Mouse (Mus musculus): ENCODE results near the gene Ralgps1.

Gene Ralgps1

GRCm38 (mm10) chr2:33280525-33280924, 90.8 kb downstream of the Ralgps1 start:
- DNase-seq (ENCODE audit: low read depth, low spot score) = no peak

DNA sequence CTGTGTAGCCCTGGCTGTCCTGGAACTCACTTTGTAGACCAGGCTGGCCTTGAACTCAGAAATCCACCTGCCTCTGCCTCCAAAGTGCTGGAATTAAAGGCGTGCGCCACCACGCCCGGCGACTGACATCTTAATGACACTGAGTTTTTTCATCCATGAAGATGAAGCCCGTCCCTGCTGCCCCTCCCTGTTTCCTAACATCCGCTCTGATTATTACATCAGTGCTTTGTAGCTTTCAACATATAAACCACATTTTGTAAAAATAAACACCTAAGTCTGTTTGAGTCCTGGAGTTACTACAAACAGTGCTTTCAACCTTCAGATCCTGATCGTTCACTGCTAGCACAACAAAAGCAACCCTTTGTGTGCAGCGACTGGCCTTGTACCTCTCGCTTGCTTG, 91.5 kb downstream of the Ralgps1 start:
- no peak for DNase-seq (ENCODE audit: low read depth, low spot score)

DNA sequence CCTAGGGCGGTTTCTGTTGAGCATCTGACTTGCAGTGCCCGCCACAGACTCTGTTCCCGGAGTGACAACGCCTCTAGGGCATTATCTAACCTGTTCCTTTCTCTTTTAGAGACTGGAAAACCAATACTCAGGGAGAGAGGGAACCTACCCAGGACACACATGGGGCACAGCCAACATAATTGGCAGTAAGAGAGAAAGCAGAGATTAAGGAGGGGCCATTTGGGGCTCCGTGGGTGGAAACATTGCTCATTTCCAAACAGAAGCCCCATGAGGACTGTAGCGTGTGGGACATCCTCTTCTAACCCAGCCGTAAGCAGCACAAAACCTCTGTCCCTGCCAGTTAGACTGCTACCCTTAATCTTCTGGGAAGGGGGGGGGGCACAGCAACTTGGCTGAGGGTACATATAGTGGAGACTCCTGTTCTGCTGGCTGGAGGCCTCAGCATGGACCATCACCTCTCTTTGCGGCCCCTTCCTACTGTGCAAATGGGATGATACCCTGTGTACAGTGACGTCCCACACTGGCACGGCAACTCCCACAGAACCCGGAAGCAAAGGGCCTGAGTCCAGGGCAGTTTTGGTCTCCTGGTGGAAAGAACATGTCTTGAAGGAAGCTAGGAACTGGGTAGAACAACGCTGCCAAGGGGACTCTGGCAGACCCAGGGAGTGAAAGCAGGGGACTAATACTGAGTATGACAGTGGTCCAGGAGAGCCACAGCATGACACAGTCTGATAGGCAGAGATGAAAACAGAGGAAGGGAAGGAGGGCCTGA, 96.4 kb downstream of the Ralgps1 start:
- DNase-seq (ENCODE audit: low read depth, low spot score) = no peak

DNA sequence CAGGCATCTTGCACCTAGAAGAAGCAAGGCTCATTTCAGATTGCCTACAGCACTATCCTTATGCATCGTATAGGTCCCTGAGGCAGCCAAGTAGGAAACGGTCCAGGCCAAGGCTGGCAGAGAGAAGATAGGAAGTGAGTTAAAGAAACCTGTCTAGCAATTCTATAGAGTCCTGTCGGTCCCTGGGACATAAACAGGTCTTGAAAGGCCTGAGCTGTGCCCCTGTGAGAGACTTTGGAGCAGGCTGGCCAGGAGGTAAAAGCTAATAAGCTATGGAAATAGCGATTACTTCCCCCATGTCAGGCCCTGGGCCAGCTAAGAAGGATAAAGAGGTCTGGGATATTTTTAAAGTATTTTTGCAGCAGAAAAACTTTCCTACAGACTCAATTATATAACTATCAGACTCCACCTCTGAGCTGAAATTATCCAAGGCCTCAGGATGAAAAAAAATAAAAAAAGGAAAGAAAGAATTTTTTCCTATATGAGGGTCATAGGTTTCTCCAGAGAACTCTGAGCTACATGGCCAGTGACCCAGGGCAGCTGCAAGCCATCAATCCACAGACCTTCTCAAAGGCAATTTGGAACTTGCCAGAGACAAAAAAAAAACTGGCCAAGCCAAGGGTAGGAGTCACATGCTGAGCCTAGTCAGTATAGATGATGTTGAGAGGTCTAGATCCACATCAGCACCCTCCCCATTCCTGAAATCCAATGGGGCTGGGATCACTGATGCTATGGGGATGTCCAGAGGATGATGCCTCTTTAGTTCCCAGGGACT, 98.4 kb downstream of the Ralgps1 start:
- DNase-seq (ENCODE audit: low read depth, low spot score) = no peak

DNA sequence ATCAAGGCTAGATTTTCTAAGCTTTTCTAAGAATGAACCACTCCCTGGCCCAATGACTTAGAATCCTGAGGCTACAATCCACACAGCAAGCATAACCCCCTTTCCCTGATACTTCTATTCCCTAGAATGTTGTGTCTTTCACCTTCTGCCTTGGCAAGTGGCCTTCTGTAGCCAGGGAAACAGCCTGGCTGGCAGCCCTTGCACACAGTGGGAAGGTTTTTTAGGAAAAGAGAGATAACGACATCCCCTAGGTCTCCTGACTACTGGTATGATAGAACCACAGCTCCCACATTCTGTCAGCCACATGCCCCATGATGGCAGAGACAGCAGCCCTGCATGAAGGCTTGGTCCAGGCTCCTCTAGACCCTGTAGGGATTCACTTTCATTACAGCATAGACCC, 99.8 kb downstream of the Ralgps1 start:
- DNase-seq (ENCODE audit: low read depth, low spot score) = no peak

DNA sequence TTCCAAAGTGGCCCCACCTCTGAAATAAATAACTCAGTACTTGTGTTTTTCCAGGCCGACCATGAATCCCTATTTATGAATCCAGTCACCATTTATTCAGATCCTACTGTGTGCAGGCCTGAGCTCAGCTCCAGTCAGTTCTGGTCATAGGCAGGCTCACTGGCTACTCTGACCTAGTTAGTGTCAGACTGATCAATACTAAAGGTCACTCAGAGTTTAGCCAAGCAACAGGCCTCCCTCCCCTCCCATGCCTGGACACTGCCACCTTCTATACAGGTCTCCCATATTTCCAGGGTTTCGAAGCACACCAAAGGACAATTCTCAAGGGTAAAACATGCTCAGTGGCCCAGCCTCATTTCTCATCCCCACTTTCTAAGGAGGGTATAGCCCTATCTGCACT, 100.7 kb downstream of the Ralgps1 start:
- DNase-seq (ENCODE audit: low read depth, low spot score) = no peak

- DNase-seq (ENCODE audit: low read depth, low spot score) = no peak
Observed at GRCm38 (mm10) chr2:33269132-33269493, 102.2 kb downstream of the Ralgps1 start.

DNA sequence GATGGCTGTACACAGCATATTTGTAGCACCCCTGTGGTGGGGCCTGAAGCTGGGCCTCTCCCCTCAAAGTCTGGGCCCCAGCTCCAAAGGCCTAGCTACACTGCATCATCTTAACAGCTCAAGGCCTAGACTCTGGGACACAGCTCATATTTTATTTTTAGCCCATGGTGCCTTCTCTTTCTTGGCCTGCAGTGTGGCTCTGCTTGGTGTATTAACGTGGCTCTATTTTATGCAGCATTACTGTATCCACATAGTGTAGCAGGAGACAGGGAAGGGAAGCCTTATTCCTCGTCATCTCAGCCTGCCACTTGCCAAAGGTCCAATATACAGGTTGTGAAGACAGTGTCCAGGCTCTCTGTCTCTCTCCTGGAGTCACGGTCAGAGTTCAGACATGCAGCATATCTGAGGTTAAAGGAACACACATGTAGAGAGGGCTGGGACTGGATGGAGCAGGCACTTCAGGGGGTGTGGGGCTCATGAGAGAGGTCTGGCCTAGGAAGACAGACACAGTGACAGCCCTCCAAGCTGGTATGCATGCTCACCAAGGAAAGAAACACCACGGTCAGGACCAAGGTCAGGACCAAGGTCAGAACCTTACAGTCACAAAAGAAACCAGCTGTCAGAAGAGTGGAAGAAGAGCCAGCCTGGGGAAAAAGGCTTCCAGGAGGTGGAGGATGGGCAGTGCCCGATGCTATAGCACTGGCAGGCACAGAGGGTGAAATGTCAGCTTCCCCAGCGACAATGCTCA, 102.7 kb downstream of the Ralgps1 start:
- no peak for DNase-seq (ENCODE audit: low read depth, low spot score)

GRCm38 (mm10) chr2:33267075-33267474, 104.2 kb downstream of the Ralgps1 start:
- no peak for DNase-seq (ENCODE audit: low read depth, low spot score)

- no peak for DNase-seq (ENCODE audit: low read depth, low spot score)
Observed at GRCm38 (mm10) chr2:33265793-33266192, 105.5 kb downstream of the Ralgps1 start.

DNA sequence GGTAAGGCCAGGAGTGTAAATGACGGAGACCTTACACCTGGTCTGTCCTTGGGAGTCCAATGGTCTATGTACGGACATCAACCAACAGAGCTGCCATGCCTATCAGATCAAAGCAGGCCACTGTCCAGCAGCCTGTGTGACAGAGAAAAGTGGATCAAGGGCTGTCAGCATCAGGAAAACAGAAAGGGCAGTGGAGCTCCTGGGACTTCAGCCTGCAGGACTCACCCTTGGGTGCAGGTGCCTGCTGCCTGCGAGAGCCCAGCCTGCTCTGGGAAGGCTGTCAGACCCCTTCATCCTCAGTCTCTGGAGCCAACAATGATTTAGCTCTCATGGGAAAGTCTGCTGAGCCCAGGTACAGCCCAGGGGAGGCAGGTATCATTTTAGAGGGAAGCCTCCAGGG, 109.8 kb downstream of the Ralgps1 start:
- DNase-seq (ENCODE audit: low read depth, low spot score) = no peak

- no peak for DNase-seq (ENCODE audit: low read depth, low spot score)
Observed at GRCm38 (mm10) chr2:33260772-33261171, 110.5 kb downstream of the Ralgps1 start.

DNA sequence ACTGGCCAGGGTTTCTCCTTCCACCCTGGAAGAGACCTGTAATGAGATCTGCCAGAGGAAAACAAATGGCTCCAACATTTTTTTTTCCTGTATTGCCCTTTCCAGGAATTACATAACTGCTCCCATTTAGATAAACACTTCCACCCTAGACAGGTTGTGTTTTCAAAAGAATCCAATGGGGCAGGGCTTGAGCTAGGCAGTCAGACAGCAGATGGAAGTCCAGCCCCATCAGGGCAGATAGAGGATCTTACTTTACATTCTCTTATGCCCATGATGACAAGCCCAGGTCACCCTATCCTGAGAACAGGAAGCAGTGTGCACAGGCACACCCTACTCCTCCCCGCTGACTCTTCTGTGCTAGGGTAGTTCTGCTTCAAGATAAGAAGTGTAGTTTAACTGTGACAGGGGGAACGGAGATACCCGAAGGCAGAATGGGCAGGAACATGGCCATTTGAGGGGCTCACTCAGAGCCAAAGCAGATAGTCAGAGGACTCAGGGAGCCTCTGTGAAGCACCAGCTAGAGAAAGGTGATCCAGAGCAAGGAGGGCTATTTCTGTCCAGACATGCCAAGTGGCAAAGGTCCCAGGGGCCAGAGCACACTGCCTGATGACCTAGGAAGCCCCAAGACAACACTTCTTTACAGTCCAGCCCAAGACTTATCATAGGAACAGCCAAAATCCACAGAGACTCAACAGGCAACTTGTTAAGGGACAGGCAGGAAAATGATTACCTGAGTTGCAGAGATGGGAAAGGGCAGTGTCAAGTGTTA, 114.3 kb downstream of the Ralgps1 start:
- DNase-seq (ENCODE audit: low read depth, low spot score) = no peak

DNA sequence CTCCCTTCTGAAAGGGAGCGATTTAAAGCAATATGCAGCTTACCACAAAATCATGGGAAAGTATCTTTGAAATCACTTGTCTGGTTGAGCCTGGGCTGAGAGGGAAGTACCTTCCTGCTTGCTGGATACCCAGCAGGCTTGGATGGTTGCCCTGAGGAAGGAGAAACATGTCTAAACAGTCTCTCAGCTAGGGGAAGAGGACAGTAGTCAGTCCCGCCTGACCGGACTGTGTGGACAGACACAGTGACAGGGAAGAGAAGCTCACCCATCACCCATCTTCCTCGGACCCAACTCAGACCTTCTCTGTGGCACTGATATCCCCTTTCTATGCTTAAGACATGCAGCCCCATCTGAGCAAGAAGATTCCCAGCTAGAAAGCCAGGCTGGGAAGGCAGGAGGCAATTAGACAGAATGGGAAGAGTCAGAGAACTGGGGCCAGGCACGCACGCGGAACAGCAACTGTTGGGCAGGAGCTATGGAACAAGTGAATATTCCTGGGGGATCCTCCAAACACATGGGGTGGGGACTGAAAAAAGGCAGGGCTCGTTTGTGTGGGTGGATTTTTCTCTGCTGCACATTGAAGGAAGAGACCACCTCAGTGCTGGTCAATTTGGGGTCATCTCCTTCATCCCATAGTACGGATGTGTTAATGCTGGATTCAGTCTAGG, 116.8 kb downstream of the Ralgps1 start:
- no peak for DNase-seq (ENCODE audit: low read depth, low spot score)

DNA sequence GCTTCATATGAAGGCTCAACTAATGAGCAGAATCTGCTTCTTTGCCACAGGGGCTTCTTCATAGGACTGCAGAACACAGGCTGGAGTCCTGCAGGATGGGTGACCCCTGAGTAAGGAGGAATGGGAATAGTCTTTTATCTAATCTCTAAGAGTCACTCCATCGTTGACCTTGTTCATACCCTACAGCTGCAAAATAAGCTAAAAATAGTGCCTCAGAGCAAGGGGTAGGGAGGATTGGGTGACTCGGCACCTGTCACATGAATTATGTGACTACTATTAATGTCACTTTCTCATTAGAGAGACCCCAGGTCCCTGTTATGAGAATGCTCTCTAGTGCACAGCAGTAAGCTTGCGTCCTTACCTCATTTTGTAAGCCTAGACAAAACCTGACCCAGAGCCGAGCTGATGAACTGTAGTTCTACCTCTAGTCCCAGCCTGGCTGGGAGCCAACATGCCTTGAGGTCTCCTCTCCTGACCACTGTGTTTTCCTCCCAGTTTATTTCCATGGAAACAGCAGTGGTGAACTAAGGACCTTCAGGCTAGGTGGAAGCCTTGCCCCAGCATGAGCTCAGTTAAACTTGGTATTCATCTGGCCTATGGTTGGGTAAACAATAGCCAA, 117.6 kb downstream of the Ralgps1 start:
- no peak for DNase-seq (ENCODE audit: low read depth, low spot score)

DNA sequence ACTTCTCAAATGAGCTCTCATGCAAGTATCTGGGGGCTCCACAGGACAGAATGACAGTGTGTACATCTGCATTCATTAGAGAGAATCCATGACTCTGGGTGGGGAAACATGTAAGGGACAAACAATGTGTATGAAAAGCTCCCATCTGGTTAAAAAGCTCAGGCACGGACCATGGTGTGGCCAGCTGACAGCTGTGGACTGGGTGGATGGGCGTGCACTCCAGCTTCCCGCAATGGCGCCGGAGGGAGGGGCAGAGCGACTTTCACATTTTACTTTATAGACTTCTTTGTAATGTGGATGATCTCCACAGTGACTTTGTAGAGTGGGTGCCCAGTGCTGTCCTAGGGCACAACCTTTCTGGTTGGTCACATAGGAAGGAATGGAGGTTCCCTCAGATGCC, 118.5 kb downstream of the Ralgps1 start:
- DNase-seq (ENCODE audit: low read depth, low spot score) = no peak

DNA sequence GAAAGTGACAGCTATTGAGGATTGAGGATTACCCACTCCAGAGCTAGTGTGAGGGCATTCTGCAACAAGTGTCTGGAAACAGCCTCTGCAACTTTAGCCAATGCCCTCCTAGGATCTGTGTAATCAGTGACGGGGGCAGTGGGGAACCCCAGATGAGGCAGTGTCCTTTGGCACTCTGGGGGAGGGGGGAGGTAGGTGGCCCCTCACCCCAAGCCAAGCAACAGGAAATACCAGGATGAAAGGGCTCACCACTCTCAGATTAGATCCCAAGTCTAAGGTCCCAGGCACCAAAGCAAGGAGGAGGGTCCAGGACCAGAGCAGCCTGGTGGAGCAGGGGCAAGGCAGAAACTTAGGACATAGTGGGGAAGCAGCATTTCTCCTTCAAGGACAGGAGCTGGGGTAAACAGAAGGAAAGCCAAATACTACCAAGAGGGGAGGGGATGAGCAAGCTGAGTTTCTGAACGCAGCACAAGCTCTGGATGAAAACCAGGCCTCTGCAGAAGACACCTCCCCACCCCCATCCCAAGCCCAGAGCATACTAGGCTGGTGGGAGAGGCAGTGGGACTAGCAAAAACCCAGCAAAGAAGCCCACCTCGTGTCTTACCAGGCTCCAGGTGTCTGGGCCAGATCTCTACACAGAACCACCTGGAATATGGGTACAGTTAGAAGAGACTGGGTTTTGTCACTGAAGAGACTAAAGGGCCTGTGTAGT, 121.2 kb downstream of the Ralgps1 start:
- no peak for DNase-seq (ENCODE audit: low read depth, low spot score)

GRCm38 (mm10) chr2:33248549-33248948, 122.7 kb downstream of the Ralgps1 start:
- no peak for DNase-seq (ENCODE audit: low read depth, low spot score)

DNA sequence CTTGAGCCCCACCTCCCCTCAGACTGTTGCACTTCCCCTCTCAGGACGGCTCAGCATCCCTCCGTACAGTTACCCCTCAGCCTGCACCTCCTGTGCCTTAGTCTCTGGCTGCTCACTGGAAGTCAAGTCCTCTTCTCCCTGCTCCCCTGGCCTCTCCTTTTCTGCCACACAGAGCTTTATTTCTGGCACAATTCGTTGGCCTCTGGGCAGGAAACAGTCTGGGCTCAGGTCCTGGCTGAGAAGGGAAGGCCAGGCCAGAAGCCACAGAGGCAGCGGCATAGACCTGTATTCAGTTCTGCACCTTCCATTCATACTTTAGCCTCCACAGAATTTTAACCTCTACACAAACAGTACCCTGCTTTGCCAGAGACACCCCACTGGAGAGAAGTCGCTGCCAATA, 124.4 kb downstream of the Ralgps1 start:
- no peak for DNase-seq (ENCODE audit: low read depth, low spot score)

- no peak for DNase-seq (ENCODE audit: low read depth, low spot score)
Observed at GRCm38 (mm10) chr2:33245350-33245749, 125.9 kb downstream of the Ralgps1 start.

All from WW6 (cell line).